Mouse (Mus musculus) liver, adult 2 months (tissue): ENCODE measurements around the gene Arhgap17.

Experiments used
- CTCF ChIP-seq: fragments of 200-500 bp; IDR thresholded peaks from 2 replicates; pipeline ENCODE4 v1.5.1; 2011; ENCODE audit warnings: low read depth, low read length, control low read depth
- POLR2A ChIP-seq: fragments of 200-500 bp; IDR thresholded peaks from 2 replicates; pipeline ENCODE4 v1.6.1; 2011; ENCODE audit warnings: low read length, control low read depth; ENCODE audit not compliant: insufficient read depth; ENCODE audit errors: extremely low read depth

DNA sequence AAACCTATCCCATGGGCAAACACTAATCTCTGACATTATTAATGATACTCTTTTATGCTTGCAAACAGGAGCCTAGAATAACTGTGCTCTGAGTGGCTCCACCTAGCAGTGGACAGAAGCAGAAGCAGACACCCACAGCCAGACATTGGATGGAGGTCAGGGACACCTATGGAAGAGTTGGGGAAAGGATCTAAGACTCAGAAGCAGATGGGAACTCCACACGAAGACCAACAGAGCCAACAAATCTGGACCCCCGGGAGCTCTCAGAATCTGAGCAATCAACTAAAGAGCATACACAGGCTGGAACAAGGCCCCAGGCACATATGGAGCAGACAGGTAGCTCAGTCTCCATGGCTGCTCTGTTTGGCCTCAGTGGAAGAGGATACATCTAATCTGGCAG, 64.3 kb downstream of the Arhgap17 start:
- TF ChIP-seq CTCF = no peak
- no peak for TF ChIP-seq POLR2A
